In genomic region chr6:128063501-128063900, GRCm38 (mm10) we compare ENCODE assay signal across 8 mouse cellular contexts.
DNase-seq lines count a peak whose midpoint lies in the region; ATAC-seq and TF ChIP-seq lines count a peak whose summit lies in the region.

No protein-coding gene starts in this region.

- WGBS in heart, adult 2 months = 83% methylated on average over 1 of the region's 1 CpGs
- WGBS in heart, embryonic 10.5 days = 88% methylated on average over 1 of the region's 1 CpGs
- WGBS in forebrain, embryonic 12.5 days = 91% methylated on average over 1 of the region's 1 CpGs

- H3K27ac ChIP-seq in heart, adult 2 months = no peak overlapping the region
- no peak overlapping the region for H3K27ac ChIP-seq in heart, embryonic 10.5 days
- no peak overlapping the region for H3K27ac ChIP-seq in cortical plate, adult 2 months (ENCODE audit: insufficient read depth, low read length)
- no peak overlapping the region for H3K27ac ChIP-seq in forebrain, embryonic 12.5 days

- TF ChIP-seq EP300 in heart, adult 2 months (IDR thresholded peaks at IDR 0.05; ENCODE audit: insufficient read depth, low read depth, low read length) = no peak

- no peaks in the 10 kb centered on the region for H3K36me3 ChIP-seq in heart, adult 2 months (ENCODE audit: control insufficient read depth, insufficient read depth, low read length)
- peaks cover 23% of the 10 kb centered on the region for H3K36me3 ChIP-seq in heart, embryonic 10.5 days
- H3K36me3 ChIP-seq in forebrain, embryonic 12.5 days (replicated peaks) = no peaks in the 10 kb centered on the region

- peak; percentile 94 for TF ChIP-seq CTCF in heart, adult 2 months (IDR thresholded peaks at IDR 0.05)
- peak; percentile 51 for TF ChIP-seq CTCF in cortical plate, adult 2 months (IDR thresholded peaks at IDR 0.05; ENCODE audit: extremely low read depth, insufficient read depth, low read length)

- no peak overlapping the region for H3K4me3 ChIP-seq in heart, adult 2 months
- H3K4me3 ChIP-seq in heart, embryonic 10.5 days = no peak overlapping the region
- H3K4me3 ChIP-seq in cortical plate, adult 2 months (ENCODE audit: insufficient read depth, low read length) = no peak overlapping the region
- H3K4me3 ChIP-seq in forebrain, embryonic 12.5 days (replicated peaks) = no peak overlapping the region

- H3K9me3 ChIP-seq in heart, embryonic 10.5 days = no peaks in the 10 kb centered on the region
- H3K9me3 ChIP-seq in forebrain, embryonic 12.5 days = no peaks in the 10 kb centered on the region

- H3K27me3 ChIP-seq in heart, adult 2 months (ENCODE audit: control insufficient read depth, insufficient read depth, low read length) = no peaks in the 10 kb centered on the region
- no peaks in the 10 kb centered on the region for H3K27me3 ChIP-seq in heart, embryonic 10.5 days (ENCODE audit: insufficient read depth, poor library complexity, severe bottlenecking)
- no peaks in the 10 kb centered on the region for H3K27me3 ChIP-seq in forebrain, embryonic 12.5 days

- intact Hi-C loops in heart, adult 2 months (cut with DNase I) = loop anchor here (1.0 kb wide), 1 partner anchor 29 kb away; no protein-coding TSS in a partner anchor

- TF ChIP-seq POLR2A in heart, adult 2 months (IDR thresholded peaks at IDR 0.05; ENCODE audit: insufficient read depth, low read depth, low read length) = no peak
- TF ChIP-seq POLR2A in cortical plate, adult 2 months (IDR thresholded peaks at IDR 0.05; ENCODE audit: extremely low read depth, insufficient read depth, low read length) = no peak

- H3K9ac ChIP-seq in heart, adult 2 months (ENCODE audit: low read depth, low read length) = no peak overlapping the region
- no peak overlapping the region for H3K9ac ChIP-seq in forebrain, embryonic 12.5 days

- no peak for ATAC-seq in forebrain, embryonic 12.5 days (ENCODE audit: low FRiP score)

- DNase-seq in heart, adult 2 months = peak; percentile 38 to 71
- DNase-seq in heart, embryonic 10.5 days (ENCODE audit: low spot score) = no peak
- DNase-seq in A20 (ENCODE audit: low read depth, low spot score) = peak; percentile 25
- DNase-seq in adipocyte (ENCODE audit: low spot score) = peak; percentile 54
- peak; percentile 71 for DNase-seq in lung, postnatal 10 days
- no peak for DNase-seq in right cerebral cortex, postnatal 10 days (ENCODE audit: low spot score in 2 of 2)

- peaks cover 22% of the 10 kb centered on the region for H3K4me1 ChIP-seq in heart, adult 2 months (ENCODE audit: control insufficient read depth, insufficient read depth, low read length)
- H3K4me1 ChIP-seq in heart, embryonic 10.5 days = peaks cover 72% of the 10 kb centered on the region
- no peaks in the 10 kb centered on the region for H3K4me1 ChIP-seq in cortical plate, adult 2 months (ENCODE audit: control insufficient read depth, insufficient read depth, low read length)
- peaks cover 18% of the 10 kb centered on the region for H3K4me1 ChIP-seq in forebrain, embryonic 12.5 days

- no peaks in the 10 kb centered on the region for H3K79me2 ChIP-seq in heart, adult 2 months (replicated peaks; ENCODE audit: control insufficient read depth, insufficient read depth, low read length)

- H3K4me2 ChIP-seq in forebrain, embryonic 12.5 days = no peak overlapping the region

Comparison
In these comparisons a context has a peak if more than half of its experiments do, and no peak if none do; other contexts are left out.
1. DNase-seq: peak in heart, adult 2 months (2 of 2), A20 (single experiment), adipocyte (single experiment) and lung, postnatal 10 days (single experiment); none in heart, embryonic 10.5 days (single experiment) and right cerebral cortex, postnatal 10 days (0 of 2).